Mouse (Mus musculus) limb, embryonic 12.5 days (tissue): ENCODE measurements around the gene Cnnm3. TPM values are rescaled to one million over a fixed set of nuclear protein-coding genes. Genes with fewer than 3 reads are reported as not detected.

Source experiments
- ATAC-seq: fragments of 200-750 bp; cut with Nextera tagmentation; 2 replicates; pipeline ENCODE4 v1.8.0; 2017; ENCODE audit warnings: low read depth, moderate TSS enrichment; ENCODE audit not compliant: insufficient number of reproducible peaks, insufficient read depth, low FRiP score, low TSS enrichment
- H3K27ac ChIP-seq: fragments of 300-500 bp; sonication (generic); 2 replicates; pipeline ENCODE4 v1.5.1; 2016; ENCODE audit warnings: mild to moderate bottlenecking, moderate library complexity
- H3K27me3 ChIP-seq: fragments of 300-500 bp; sonication (generic); 2 replicates; pipeline ENCODE4 v1.6.1; 2016; ENCODE audit warnings: mild to moderate bottlenecking, moderate library complexity
- H3K36me3 ChIP-seq: fragments of 300-500 bp; sonication (generic); 2 replicates; pipeline ENCODE4 v1.6.1; 2016; ENCODE audit warnings: mild to moderate bottlenecking, moderate library complexity
- H3K4me1 ChIP-seq: fragments of 300-500 bp; sonication (generic); replicated peaks from 2 replicates; pipeline ENCODE4 v1.6.1; 2016
- H3K4me2 ChIP-seq: fragments of 300-500 bp; sonication (generic); 2 replicates; pipeline ENCODE4 v1.6.1; 2016; ENCODE audit warnings: mild to moderate bottlenecking, moderate library complexity
- H3K4me3 ChIP-seq: fragments of 300-500 bp; sonication (generic); replicated peaks from 2 replicates; pipeline ENCODE4 v1.5.1; 2016; ENCODE audit warnings: mild to moderate bottlenecking
- H3K9ac ChIP-seq: fragments of 300-500 bp; sonication (generic); replicated peaks from 2 replicates; pipeline ENCODE4 v1.6.1; 2016; ENCODE audit warnings: mild to moderate bottlenecking, moderate library complexity
- H3K9me3 ChIP-seq: fragments of 300-500 bp; sonication (generic); 2 replicates; pipeline ENCODE4 v1.6.1; 2016; ENCODE audit warnings: mild to moderate bottlenecking, moderate library complexity
- WGBS: fragments of 180-500 bp; shearing (Covaris S2); methylation state at CpG from one replicate; pipeline ENCODE4 v1.1.7; 2016; 5-methylcytosine and 5-hydroxymethylcytosine counted together
- polyA plus RNA-seq: library from polyadenylated mRNA; unstranded; fragments of >200 nt; fragmentation: Nextera tagmentation; extraction: Ambion mirVana; gene quantifications from 2 replicates; pipeline ENCODE4 v1.2.1, GENCODE M21; 2016

Gene Cnnm3
- polyA plus RNA-seq, 1 experiment from 2014 or later = 5.9 TPM

DNA sequence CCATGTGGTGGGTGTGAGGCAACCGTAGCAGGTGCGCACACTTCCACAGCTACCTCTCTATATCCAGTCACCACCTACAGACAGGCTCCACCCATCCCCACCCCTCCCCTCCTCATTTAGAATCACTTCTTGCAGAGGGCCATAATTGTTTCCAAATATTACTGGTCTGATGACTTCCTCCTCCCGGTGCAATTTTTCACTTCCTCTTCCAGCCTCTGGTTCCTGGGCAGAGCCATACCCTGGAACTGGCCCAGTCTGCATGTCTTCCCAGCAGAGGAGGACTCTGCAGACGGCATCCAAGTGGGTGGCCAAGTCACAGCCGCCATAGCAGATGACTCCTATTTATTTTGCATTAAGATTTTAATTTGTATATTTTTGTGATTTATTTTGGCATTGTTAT lies 3.4 kb upstream of the Cnnm3 start:
- Histone ChIP-seq H3K36me3 (peaks cover 35% of the 10 kb centered on the region), H3K9ac (no peak overlapping the region), H3K4me2 (no peak overlapping the region), H3K4me3 (no peak overlapping the region), H3K9me3 (no peaks in the 10 kb centered on the region), H3K27me3 (no peaks in the 10 kb centered on the region), H3K27ac (no peak overlapping the region), H3K4me1 (peaks cover 4% of the 10 kb centered on the region)
- no peak for ATAC-seq
- 85% methylated on average over 5 of the region's 5 CpGs for WGBS

DNA sequence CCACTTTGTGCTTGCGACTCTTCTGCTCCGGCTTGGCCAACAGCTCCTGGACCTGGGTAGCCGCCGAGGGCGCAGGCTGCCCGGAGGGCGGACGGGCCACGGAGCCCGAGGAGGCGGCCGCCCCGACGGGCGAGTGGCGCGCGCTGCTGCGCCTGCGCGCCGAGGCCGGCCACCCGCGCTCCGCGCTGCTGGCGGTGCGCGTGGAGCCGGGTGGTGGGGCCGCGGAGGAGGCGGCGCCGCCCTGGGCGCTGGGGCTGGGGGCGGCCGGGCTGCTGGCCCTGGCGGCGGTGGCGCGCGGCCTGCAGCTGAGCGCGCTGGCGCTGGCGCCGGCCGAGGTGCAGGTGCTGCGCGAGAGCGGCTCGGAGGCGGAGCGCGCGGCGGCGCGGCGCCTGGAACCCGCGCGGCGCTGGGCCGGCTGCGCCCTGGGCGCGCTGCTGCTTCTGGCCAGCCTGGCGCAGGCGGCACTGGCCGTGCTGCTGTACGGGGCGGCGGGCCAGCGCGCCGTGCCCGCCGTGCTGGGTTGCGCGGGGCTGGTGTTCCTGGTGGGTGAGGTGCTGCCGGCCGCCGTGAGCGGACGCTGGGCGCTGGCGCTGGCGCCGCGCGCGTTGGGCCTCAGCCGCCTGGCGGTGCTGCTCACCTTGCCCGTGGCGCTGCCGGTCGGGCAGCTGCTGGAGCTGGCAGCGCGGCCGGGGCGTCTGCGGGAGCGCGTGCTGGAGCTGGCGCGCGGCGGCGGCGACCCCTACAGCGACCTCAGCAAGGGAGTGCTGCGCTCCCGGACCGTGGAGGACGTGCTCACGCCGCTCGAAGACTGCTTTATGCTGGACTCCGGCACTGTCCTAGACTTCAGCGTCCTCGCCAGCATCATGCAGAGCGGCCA lies 660 bp downstream of the Cnnm3 start:
- peak; percentile 48 for ATAC-seq
- peak overlapping the region; percentile 95 for H3K4me2 ChIP-seq
- peaks cover 21% of the 10 kb centered on the region for H3K4me1 ChIP-seq
- H3K27ac ChIP-seq = peak overlapping the region; percentile 100
- H3K9ac ChIP-seq = peak overlapping the region; percentile 84
- H3K36me3 ChIP-seq = peaks cover 28% of the 10 kb centered on the region
- under 1% methylated on average over 119 of the region's 126 CpGs for WGBS
- H3K27me3 ChIP-seq = no peaks in the 10 kb centered on the region
- no peaks in the 10 kb centered on the region for H3K9me3 ChIP-seq
- peak overlapping the region; percentile 96 for H3K4me3 ChIP-seq

DNA sequence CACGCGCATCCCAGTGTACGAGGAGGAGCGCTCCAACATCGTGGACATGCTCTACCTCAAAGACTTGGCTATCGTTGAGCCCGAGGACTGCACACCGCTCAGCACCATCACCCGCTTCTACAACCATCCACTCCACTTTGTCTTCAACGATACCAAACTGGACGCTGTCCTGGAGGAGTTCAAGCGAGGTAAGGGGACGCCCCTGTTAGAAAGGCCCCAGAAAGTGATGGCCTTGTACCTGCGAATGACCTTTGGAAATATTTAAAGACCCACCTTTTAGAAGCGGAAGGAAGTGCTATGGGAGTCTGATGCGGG lies 1.3 kb downstream of the Cnnm3 start:
- under 1% methylated on average over 16 of the region's 16 CpGs for WGBS
- ATAC-seq = no peak
- Histone ChIP-seq H3K27me3 (no peaks in the 10 kb centered on the region), H3K9me3 (no peaks in the 10 kb centered on the region), H3K4me1 (peaks cover 21% of the 10 kb centered on the region), H3K9ac (peak overlapping the region; percentile 84), H3K27ac (peak overlapping the region; percentile 100), H3K4me2 (peak overlapping the region; percentile 95), H3K36me3 (peaks cover 26% of the 10 kb centered on the region), H3K4me3 (peak overlapping the region; percentile 96)

DNA sequence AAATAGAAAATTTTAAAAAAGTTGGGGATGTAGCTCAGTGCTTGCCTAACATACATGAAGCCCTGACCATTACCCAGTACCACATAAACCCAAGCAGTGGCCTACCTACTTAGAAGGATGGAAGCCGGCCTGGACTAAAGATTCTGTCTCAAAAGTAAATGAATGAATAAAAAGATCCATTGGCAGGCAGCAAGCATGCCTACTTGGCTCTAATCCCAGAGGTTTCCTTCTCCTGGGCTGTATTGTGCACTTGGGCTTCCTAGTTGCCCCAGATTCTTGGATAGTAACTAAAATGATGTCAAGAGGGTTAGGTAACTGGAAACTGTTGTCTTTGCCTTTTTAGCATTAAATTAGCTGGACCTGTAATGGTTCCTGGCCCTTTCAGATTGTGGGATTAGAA lies 1.6 kb downstream of the Cnnm3 start:
- Histone ChIP-seq H3K27me3 (no peaks in the 10 kb centered on the region), H3K4me1 (peaks cover 21% of the 10 kb centered on the region), H3K4me3 (peak overlapping the region; percentile 96), H3K36me3 (peaks cover 28% of the 10 kb centered on the region), H3K4me2 (peak overlapping the region; percentile 95), H3K9me3 (no peaks in the 10 kb centered on the region), H3K27ac (no peak overlapping the region), H3K9ac (peak overlapping the region; percentile 84)
- ATAC-seq = no peak
- WGBS = 17% methylated on average over 1 of the region's 1 CpGs

DNA sequence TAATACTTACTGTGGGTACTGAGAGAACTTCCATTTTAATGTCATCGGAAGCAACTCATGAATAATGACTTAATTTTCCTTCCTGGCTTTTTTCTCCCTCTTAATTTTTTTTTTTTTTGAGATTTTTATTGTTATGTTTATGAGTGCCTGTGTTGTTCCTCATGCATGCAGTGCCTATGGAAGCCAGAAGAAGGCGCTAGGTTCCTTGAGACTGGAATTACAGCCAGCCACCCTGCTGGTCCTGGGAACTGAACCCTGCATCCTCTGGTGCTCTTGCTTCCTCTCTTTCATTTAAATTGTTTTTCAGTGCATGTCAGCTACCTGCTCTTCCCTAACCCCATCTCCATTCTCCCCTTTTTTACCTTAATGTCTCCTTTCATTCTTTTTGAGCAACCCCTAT lies 2.1 kb downstream of the Cnnm3 start:
- H3K27ac ChIP-seq = no peak overlapping the region
- peak overlapping the region; percentile 95 for H3K4me2 ChIP-seq
- H3K4me1 ChIP-seq = peaks cover 21% of the 10 kb centered on the region
- no peaks in the 10 kb centered on the region for H3K9me3 ChIP-seq
- peaks cover 30% of the 10 kb centered on the region for H3K36me3 ChIP-seq
- ATAC-seq = no peak
- no peaks in the 10 kb centered on the region for H3K27me3 ChIP-seq
- H3K4me3 ChIP-seq = peak overlapping the region; percentile 96
- H3K9ac ChIP-seq = no peak overlapping the region
- 36% methylated on average over 2 of the region's 2 CpGs for WGBS

DNA sequence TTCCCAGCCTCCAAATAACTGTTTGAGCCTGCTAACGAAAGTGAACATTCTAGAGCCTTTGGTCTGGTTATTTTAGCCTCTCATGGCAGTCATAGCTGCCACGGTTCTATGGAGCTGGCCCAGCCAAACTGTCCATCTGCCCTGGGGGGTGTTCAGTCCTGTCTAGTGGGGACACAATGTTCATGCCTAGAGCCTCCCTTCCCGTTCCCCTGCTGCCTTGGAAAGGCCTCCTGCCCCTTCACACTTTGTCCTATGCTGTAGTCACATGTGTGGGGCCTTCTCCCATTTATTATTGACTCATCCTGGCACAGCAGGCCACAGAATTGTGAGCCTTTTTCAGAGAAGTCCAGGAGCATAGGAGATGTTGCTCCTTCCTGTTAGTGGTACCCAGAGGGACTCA lies 6.6 kb downstream of the Cnnm3 start:
- WGBS = 94% methylated on average over 3 of the region's 3 CpGs
- no peak overlapping the region for H3K9ac ChIP-seq
- H3K9me3 ChIP-seq = no peaks in the 10 kb centered on the region
- peaks cover 38% of the 10 kb centered on the region for H3K4me1 ChIP-seq
- H3K4me3 ChIP-seq = no peak overlapping the region
- H3K27ac ChIP-seq = no peak overlapping the region
- ATAC-seq = no peak
- H3K36me3 ChIP-seq = peaks cover 66% of the 10 kb centered on the region
- H3K4me2 ChIP-seq = no peak overlapping the region
- H3K27me3 ChIP-seq = no peaks in the 10 kb centered on the region

DNA sequence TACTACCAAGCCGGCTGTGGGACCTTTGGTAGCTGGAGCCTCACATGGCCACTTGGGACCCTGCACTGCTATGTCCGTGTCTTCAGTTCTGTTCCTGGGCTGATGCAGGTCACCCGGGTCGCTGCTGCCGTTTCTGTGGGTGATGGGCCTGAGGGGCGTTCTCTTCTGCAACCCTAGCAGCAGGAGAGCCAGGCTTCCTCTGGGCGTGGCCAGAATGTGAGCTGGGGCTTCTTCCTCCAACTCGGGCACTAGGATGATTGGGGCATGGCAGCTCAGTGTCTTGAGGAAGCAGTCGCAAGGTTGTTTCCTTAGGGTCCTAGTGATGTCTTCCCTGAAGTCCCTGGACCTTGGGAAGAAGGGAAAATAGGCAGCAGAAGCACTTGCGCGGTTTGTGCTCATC lies 8.0 kb downstream of the Cnnm3 start:
- H3K9me3 ChIP-seq = no peaks in the 10 kb centered on the region
- no peak overlapping the region for H3K27ac ChIP-seq
- 80% methylated on average over 11 of the region's 11 CpGs for WGBS
- peaks cover 35% of the 10 kb centered on the region for H3K4me1 ChIP-seq
- H3K9ac ChIP-seq = no peak overlapping the region
- H3K27me3 ChIP-seq = no peaks in the 10 kb centered on the region
- ATAC-seq = no peak
- H3K4me2 ChIP-seq = no peak overlapping the region
- no peak overlapping the region for H3K4me3 ChIP-seq
- peaks cover 77% of the 10 kb centered on the region for H3K36me3 ChIP-seq

DNA sequence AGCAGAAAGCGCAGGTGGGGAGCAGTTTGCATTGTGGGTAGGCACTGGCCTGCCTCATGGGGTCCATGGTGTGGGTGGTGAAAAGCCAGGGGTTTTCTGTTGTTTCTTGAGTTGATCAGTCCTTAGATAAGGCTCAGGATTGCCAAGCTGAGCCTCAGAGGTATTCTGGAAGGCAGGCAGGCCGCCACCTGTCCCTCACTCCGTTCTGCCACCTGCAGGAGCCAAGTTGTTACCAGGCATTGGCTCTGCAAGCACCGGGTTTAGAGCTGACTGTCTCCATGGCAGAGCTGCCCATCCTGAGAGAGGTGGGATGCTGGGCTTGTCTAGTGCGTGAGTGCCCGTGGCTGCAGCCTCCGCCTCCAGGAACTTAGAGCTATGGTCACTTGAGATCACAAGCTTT lies 10.5 kb downstream of the Cnnm3 start:
- peaks cover 31% of the 10 kb centered on the region for H3K4me1 ChIP-seq
- H3K4me2 ChIP-seq = no peak overlapping the region
- no peaks in the 10 kb centered on the region for H3K27me3 ChIP-seq
- H3K4me3 ChIP-seq = no peak overlapping the region
- H3K36me3 ChIP-seq = peaks cover 88% of the 10 kb centered on the region
- ATAC-seq = no peak
- no peak overlapping the region for H3K9ac ChIP-seq
- no peaks in the 10 kb centered on the region for H3K9me3 ChIP-seq
- peak overlapping the region; percentile 90 for H3K27ac ChIP-seq
- 90% methylated on average over 7 of the region's 7 CpGs for WGBS

DNA sequence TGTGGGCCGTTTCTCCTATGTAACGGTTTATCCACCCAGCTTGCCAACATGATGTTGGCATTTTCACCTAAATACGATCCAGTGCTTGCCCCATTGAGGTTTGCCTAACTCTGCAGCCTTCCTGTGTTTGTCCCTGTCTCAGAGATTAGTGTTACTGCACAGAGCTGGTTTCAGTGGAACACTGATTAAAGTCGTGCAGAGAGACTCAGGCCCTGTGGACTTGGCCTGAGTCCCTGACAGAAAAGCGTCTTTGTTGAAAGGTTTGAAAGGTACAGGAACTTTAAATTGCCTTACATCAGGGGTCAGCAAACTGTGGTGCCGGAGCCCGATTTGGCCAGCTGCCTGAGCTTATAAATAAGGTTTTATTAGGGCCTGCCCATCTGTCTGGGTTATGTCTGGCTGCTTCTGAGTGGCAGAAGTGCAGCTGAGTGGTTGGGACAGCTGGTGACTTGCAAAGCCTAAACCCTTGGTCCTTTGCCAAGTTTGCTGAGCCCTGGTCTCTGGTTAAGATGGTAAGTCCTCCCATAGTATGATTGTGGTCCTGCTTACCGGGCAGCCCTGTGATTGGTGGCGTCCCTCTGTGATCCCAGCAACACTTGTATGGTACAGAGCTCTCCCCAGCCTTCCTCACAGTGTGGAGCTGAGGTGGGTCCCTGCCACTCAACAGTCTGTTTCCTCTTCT lies 11.8 kb downstream of the Cnnm3 start:
- peaks cover 79% of the 10 kb centered on the region for H3K36me3 ChIP-seq
- no peaks in the 10 kb centered on the region for H3K9me3 ChIP-seq
- no peak overlapping the region for H3K4me3 ChIP-seq
- no peaks in the 10 kb centered on the region for H3K27me3 ChIP-seq
- peak overlapping the region; percentile 90 for H3K27ac ChIP-seq
- H3K9ac ChIP-seq = no peak overlapping the region
- 47% methylated on average over 9 of the region's 9 CpGs for WGBS
- peak; percentile 81 for ATAC-seq
- H3K4me2 ChIP-seq = peak overlapping the region; percentile 3; the same call in 1 of the 2 replicates
- H3K4me1 ChIP-seq = peaks cover 38% of the 10 kb centered on the region

DNA sequence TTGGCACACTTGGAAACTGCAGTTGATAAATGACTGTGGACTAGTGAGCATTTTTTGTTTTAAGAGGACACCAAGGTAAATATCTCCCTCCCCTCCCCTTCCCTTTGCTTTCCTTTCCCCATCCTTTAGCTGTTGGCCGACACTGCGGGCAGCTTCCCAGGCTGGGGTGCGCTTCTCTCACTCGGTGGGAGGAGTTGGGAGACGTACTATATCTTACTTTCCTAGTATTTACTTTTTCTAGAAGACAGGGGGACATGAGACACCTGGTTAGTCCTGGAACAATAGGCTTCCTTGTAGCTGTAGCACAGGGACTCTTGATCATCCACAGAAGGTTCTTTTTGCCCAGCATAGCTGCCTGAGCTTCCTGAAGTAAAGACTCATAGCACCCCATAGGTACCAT lies 12.4 kb downstream of the Cnnm3 start:
- Histone ChIP-seq H3K9ac (no peak overlapping the region), H3K4me3 (no peak overlapping the region), H3K9me3 (no peaks in the 10 kb centered on the region), H3K4me1 (peaks cover 38% of the 10 kb centered on the region), H3K4me2 (0 out of 2 replicates have a peak overlapping the region, but pooled peaks have one; percentile 3), H3K27ac (peak overlapping the region; percentile 90), H3K27me3 (no peaks in the 10 kb centered on the region), H3K36me3 (peaks cover 74% of the 10 kb centered on the region)
- 89% methylated on average over 5 of the region's 5 CpGs for WGBS
- no peak for ATAC-seq

DNA sequence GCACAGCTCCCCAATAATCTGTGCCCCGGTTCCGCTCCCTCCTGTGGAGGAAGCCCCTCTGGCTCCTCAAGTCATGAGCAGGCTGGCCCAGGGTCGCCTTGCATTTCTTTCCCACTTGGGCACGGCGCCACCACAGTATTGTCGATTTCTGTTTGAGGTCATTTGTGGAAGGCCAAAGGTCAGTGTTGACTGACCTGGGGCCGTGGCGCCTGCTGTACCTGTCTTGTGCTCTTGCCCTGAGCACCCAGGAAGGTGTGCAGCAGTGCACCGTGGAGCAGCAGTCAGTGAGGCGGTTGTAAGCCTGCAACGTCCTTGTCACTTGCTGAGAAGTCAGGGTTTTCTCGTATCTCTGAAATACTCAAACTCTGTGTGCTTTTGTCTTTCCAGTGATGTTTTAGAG lies 14.1 kb downstream of the Cnnm3 start:
- WGBS = 92% methylated on average over 12 of the region's 12 CpGs
- Histone ChIP-seq H3K9me3 (no peaks in the 10 kb centered on the region), H3K36me3 (peaks cover 68% of the 10 kb centered on the region), H3K9ac (no peak overlapping the region), H3K4me2 (no peak overlapping the region), H3K4me1 (peaks cover 38% of the 10 kb centered on the region), H3K4me3 (no peak overlapping the region), H3K27ac (no peak overlapping the region), H3K27me3 (no peaks in the 10 kb centered on the region)
- ATAC-seq = no peak
